Mouse (Mus musculus) layer of hippocampus, postnatal 14 days (tissue): Measurements from ENCODE around the gene Fcrl6. TPM values are rescaled to one million over a fixed set of nuclear protein-coding genes. Genes with fewer than 3 reads are reported as not detected.

ENCODE experiments used
- DNase-seq, 2 experiments: peaks; one replicate each; pipeline ENCODE4 v3.0.0; 2021 to 2022; ENCODE audit warnings: low spot score in 2 of 2, mixed read lengths in 1 of 2
- total RNA-seq, 2 experiments: library from RNA; stranded (reverse); gene quantifications; 2 replicates each; pipeline ENCODE4 v1.2.3; 2021

Gene Fcrl6
- total RNA-seq, 2 experiments from 2014 or later: not detected

GRCm38 (mm10) chr1:172615412-172615811, 13.1 kb upstream of the Fcrl6 start:
- DNase-seq: no peak

- DNase-seq: no peak
Measured at GRCm38 (mm10) chr1:172614654-172615053, 12.3 kb upstream of the Fcrl6 start.

- DNase-seq: no peak
Measured at GRCm38 (mm10) chr1:172612745-172613144, 10.4 kb upstream of the Fcrl6 start.

- DNase-seq: no peak
Measured at GRCm38 (mm10) chr1:172611304-172611703, 9.0 kb upstream of the Fcrl6 start.

- peak; percentile 49 to 57 for DNase-seq
Measured at GRCm38 (mm10) chr1:172594495-172594894, 7.9 kb downstream of the Fcrl6 start.

- no peak for DNase-seq
Measured at GRCm38 (mm10) chr1:172593956-172594355, 8.4 kb downstream of the Fcrl6 start.

- DNase-seq: no peak
Measured at GRCm38 (mm10) chr1:172593321-172593720, 9.0 kb downstream of the Fcrl6 start.

GRCm38 (mm10) chr1:172590385-172590784, 12.0 kb downstream of the Fcrl6 start, which contains the start of gene Slamf8:
Slamf8 (minus strand) TSS chr1:172590568.
- peak in 1 of 2 experiments; percentile 14 for DNase-seq

- DNase-seq: peak in 1 of 2 experiments; percentile 13
Measured at GRCm38 (mm10) chr1:172585612-172586567, 16.5 kb downstream of the Fcrl6 start.

- no peak for DNase-seq
Measured at GRCm38 (mm10) chr1:172585026-172585425, 17.3 kb downstream of the Fcrl6 start.

GRCm38 (mm10) chr1:172584271-172584670, 18.1 kb downstream of the Fcrl6 start:
- no peak for DNase-seq

- no peak for DNase-seq
Measured at GRCm38 (mm10) chr1:172582436-172582835, 19.9 kb downstream of the Fcrl6 start.

GRCm38 (mm10) chr1:172580116-172580515, 22.2 kb downstream of the Fcrl6 start:
- no peak for DNase-seq

- DNase-seq: no peak
Measured at GRCm38 (mm10) chr1:172567758-172568157, 34.6 kb downstream of the Fcrl6 start.

GRCm38 (mm10) chr1:172566131-172566530, 36.2 kb downstream of the Fcrl6 start:
- no peak for DNase-seq

GRCm38 (mm10) chr1:172563465-172563828, 38.9 kb downstream of the Fcrl6 start:
- DNase-seq: no peak

GRCm38 (mm10) chr1:172562641-172563464, 39.5 kb downstream of the Fcrl6 start:
- DNase-seq: peak; percentile 55 to 63

GRCm38 (mm10) chr1:172555638-172556037, 46.7 kb downstream of the Fcrl6 start, which contains the start of gene Vsig8:
Vsig8 (plus strand) TSS chr1:172555938.
- no peak for DNase-seq

GRCm38 (mm10) chr1:172552623-172553022, 49.7 kb downstream of the Fcrl6 start:
- DNase-seq: no peak

- no peak for DNase-seq
Measured at GRCm38 (mm10) chr1:172551009-172551408, 51.3 kb downstream of the Fcrl6 start.

GRCm38 (mm10) chr1:172550551-172550951, 51.8 kb downstream of the Fcrl6 start:
- no peak for DNase-seq

- DNase-seq: no peak
Measured at GRCm38 (mm10) chr1:172549717-172550116, 52.6 kb downstream of the Fcrl6 start.
